Mouse (Mus musculus): ENCODE data around the gene Ostm1.

Ostm1 gene

GRCm38 (mm10) chr10:42630596-42631355 lies 47.2 kb downstream of the Ostm1 start:
- no peak for DNase-seq (ENCODE audit: low spot score)

- DNase-seq (ENCODE audit: low spot score) = no peak
Observed at GRCm38 (mm10) chr10:42631754-42632452, 48.3 kb downstream of the Ostm1 start.

- DNase-seq (ENCODE audit: low spot score) = no peak
Observed at GRCm38 (mm10) chr10:42632453-42633360, 49.1 kb downstream of the Ostm1 start.

- DNase-seq (ENCODE audit: low spot score) = no peak
Observed at GRCm38 (mm10) chr10:42633361-42634121, 49.9 kb downstream of the Ostm1 start.

- no peak for DNase-seq (ENCODE audit: low spot score)
Observed at GRCm38 (mm10) chr10:42634122-42634720, 50.6 kb downstream of the Ostm1 start.

GRCm38 (mm10) chr10:42635046-42635445 lies 51.4 kb downstream of the Ostm1 start:
- DNase-seq (ENCODE audit: low spot score) = no peak

- no peak for DNase-seq (ENCODE audit: low spot score)
Observed at GRCm38 (mm10) chr10:42635566-42636359, 52.1 kb downstream of the Ostm1 start.

- DNase-seq (ENCODE audit: low spot score) = no peak
Observed at GRCm38 (mm10) chr10:42636360-42637182, 52.9 kb downstream of the Ostm1 start.

GRCm38 (mm10) chr10:42637183-42637788 lies 53.7 kb downstream of the Ostm1 start:
- DNase-seq (ENCODE audit: low spot score) = peak; percentile 41

- no peak for DNase-seq (ENCODE audit: low spot score)
Observed at GRCm38 (mm10) chr10:42639856-42640255, 56.2 kb downstream of the Ostm1 start.

GRCm38 (mm10) chr10:42643638-42644037 lies 60.0 kb downstream of the Ostm1 start:
- DNase-seq (ENCODE audit: low spot score) = no peak

- no peak for DNase-seq (ENCODE audit: low spot score)
Observed at GRCm38 (mm10) chr10:42646340-42646739, 62.7 kb downstream of the Ostm1 start.

GRCm38 (mm10) chr10:42661916-42662315 lies 78.3 kb downstream of the Ostm1 start:
- no peak for DNase-seq (ENCODE audit: low spot score)

- no peak for DNase-seq (ENCODE audit: low spot score)
Observed at GRCm38 (mm10) chr10:42669970-42670369, 86.3 kb downstream of the Ostm1 start.

- DNase-seq (ENCODE audit: low spot score) = no peak
Observed at GRCm38 (mm10) chr10:42672798-42673197, 89.2 kb downstream of the Ostm1 start.

- DNase-seq (ENCODE audit: low spot score) = no peak
Observed at GRCm38 (mm10) chr10:42675571-42675970, 91.9 kb downstream of the Ostm1 start.

- no peak for DNase-seq (ENCODE audit: low spot score)
Observed at GRCm38 (mm10) chr10:42678331-42678730, 94.7 kb downstream of the Ostm1 start.

GRCm38 (mm10) chr10:42678755-42679364 lies 95.2 kb downstream of the Ostm1 start:
- DNase-seq (ENCODE audit: low spot score) = peak; percentile 92

- no peak for DNase-seq (ENCODE audit: low spot score)
Observed at GRCm38 (mm10) chr10:42679586-42679985, 96.0 kb downstream of the Ostm1 start.

Measured in lung, postnatal 25 days (tissue).